Mouse (Mus musculus) midbrain, embryonic 11.5 days (tissue): Measurements from ENCODE around the gene Reep3. TPM values are rescaled to one million over a fixed set of nuclear protein-coding genes. Genes with fewer than 3 reads are reported as not detected.

Experiments
- ATAC-seq: fragments of 200-750 bp; cut with Nextera tagmentation; 2 replicates; pipeline ENCODE4 v1.8.0; 2017; ENCODE audit warnings: moderate TSS enrichment, moderate library complexity; ENCODE audit not compliant: low FRiP score
- DNase-seq: peaks from one replicate; pipeline ENCODE4 v3.0.0; 2015; ENCODE audit warnings: low spot score; ENCODE audit errors: missing footprints
- H3K27ac ChIP-seq: fragments of 300-500 bp; sonication (generic); 2 replicates; pipeline ENCODE4 v1.5.1; 2014; ENCODE audit warnings: low read depth, low read length
- H3K27me3 ChIP-seq: fragments of 300-500 bp; sonication (generic); 2 replicates; pipeline ENCODE4 v1.6.1; 2014; ENCODE audit warnings: mild to moderate bottlenecking, low read length, moderate library complexity, mixed read lengths; ENCODE audit not compliant: control insufficient read depth, insufficient read depth
- H3K36me3 ChIP-seq: fragments of 300-500 bp; sonication (generic); 2 replicates; pipeline ENCODE4 v1.6.1; 2014; ENCODE audit warnings: mild to moderate bottlenecking, low read length, moderate library complexity, mixed read lengths; ENCODE audit not compliant: control insufficient read depth, insufficient read depth
- H3K4me1 ChIP-seq: fragments of 300-500 bp; sonication (generic); 2 replicates; pipeline ENCODE4 v1.6.1; 2014; ENCODE audit warnings: low read length; ENCODE audit not compliant: control insufficient read depth, insufficient read depth
- H3K4me2 ChIP-seq: fragments of 300-500 bp; sonication (generic); 2 replicates; pipeline ENCODE4 v1.6.1; 2014; ENCODE audit warnings: mild to moderate bottlenecking, moderate library complexity
- H3K4me3 ChIP-seq: fragments of 300-500 bp; sonication (generic); 2 replicates; pipeline ENCODE4 v1.5.1; 2014; ENCODE audit warnings: low read depth, low read length
- H3K9ac ChIP-seq: fragments of 300-500 bp; sonication (generic); 2 replicates; pipeline ENCODE4 v1.6.1; 2014; ENCODE audit warnings: low read length
- H3K9me3 ChIP-seq: fragments of 300-500 bp; sonication (generic); 2 replicates; pipeline ENCODE4 v1.6.1; 2016; ENCODE audit warnings: low read length; ENCODE audit not compliant: control insufficient read depth
- WGBS: fragments of 180-500 bp; shearing (Covaris S2); extraction: QIAGEN DNeasy Blood & Tissue Kit; methylation state at CpG from one replicate; pipeline ENCODE4 v1.1.7; 2014; 5-methylcytosine and 5-hydroxymethylcytosine counted together
- polyA plus RNA-seq: library from polyadenylated mRNA; unstranded; fragments of >200 nt; fragmentation: Nextera tagmentation; extraction: Ambion mirVana; gene quantifications from 2 replicates; pipeline ENCODE4 v1.2.1, GENCODE M21; 2014

Gene Reep3
- polyA plus RNA-seq, 1 experiment from 2014 or later, result 37.5 TPM

- H3K9me3 ChIP-seq, result no peaks in the 10 kb centered on the region
- no peaks in the 10 kb centered on the region for H3K27me3 ChIP-seq
- 0 out of 2 replicates have a peak, but pooled peaks cover 3% of the 10 kb centered on the region for H3K4me1 ChIP-seq
- DNase-seq (no peak), ATAC-seq (no peak)
- H3K27ac ChIP-seq, result no peak overlapping the region
- H3K36me3 ChIP-seq, result no peaks in the 10 kb centered on the region
- H3K4me2 ChIP-seq, result no peak overlapping the region
- no peak overlapping the region for H3K9ac ChIP-seq
- H3K4me3 ChIP-seq, result no peak overlapping the region
- WGBS, result 90% methylated on average over 18 of the region's 18 CpGs
Observed at GRCm38 (mm10) chr10:67081206-67082007, 15.3 kb downstream of the Reep3 start.

- no peak for ATAC-seq
- Histone ChIP-seq H3K27ac (no peak overlapping the region), H3K4me1 (0 out of 2 replicates have a peak, but pooled peaks cover 3% of the 10 kb centered on the region), H3K4me2 (no peak overlapping the region), H3K9ac (no peak overlapping the region), H3K9me3 (no peaks in the 10 kb centered on the region), H3K27me3 (no peaks in the 10 kb centered on the region), H3K36me3 (no peaks in the 10 kb centered on the region), H3K4me3 (no peak overlapping the region)
- no peak for DNase-seq
- WGBS, result 61% methylated on average over 4 of the region's 4 CpGs
Observed at GRCm38 (mm10) chr10:67079030-67079429, 17.7 kb downstream of the Reep3 start.

- DNase-seq (no peak), ATAC-seq (no peak)
- H3K4me1 ChIP-seq, result 0 out of 2 replicates have a peak, but pooled peaks cover 3% of the 10 kb centered on the region
- no peaks in the 10 kb centered on the region for H3K27me3 ChIP-seq
- 80% methylated on average over 21 of the region's 21 CpGs for WGBS
- no peaks in the 10 kb centered on the region for H3K9me3 ChIP-seq
- H3K9ac ChIP-seq, result no peak overlapping the region
- H3K4me3 ChIP-seq, result no peak overlapping the region
- no peaks in the 10 kb centered on the region for H3K36me3 ChIP-seq
- H3K4me2 ChIP-seq, result no peak overlapping the region
- no peak overlapping the region for H3K27ac ChIP-seq
Observed at GRCm38 (mm10) chr10:67075931-67076878, 20.5 kb downstream of the Reep3 start.

GRCm38 (mm10) chr10:67073577-67073976 is 23.2 kb downstream of the Reep3 start:
- Histone ChIP-seq H3K9me3 (no peaks in the 10 kb centered on the region), H3K27me3 (no peaks in the 10 kb centered on the region), H3K9ac (no peak overlapping the region), H3K4me1 (0 out of 2 replicates have a peak, but pooled peaks cover 3% of the 10 kb centered on the region), H3K27ac (no peak overlapping the region), H3K36me3 (no peaks in the 10 kb centered on the region), H3K4me2 (no peak overlapping the region), H3K4me3 (no peak overlapping the region)
- ATAC-seq (no peak), DNase-seq (no peak)
- WGBS, result 93% methylated on average over 8 of the region's 8 CpGs

GRCm38 (mm10) chr10:67072600-67072999 is 24.1 kb downstream of the Reep3 start:
- Histone ChIP-seq H3K36me3 (no peaks in the 10 kb centered on the region), H3K27ac (no peak overlapping the region), H3K4me1 (0 out of 2 replicates have a peak, but pooled peaks cover 3% of the 10 kb centered on the region), H3K9me3 (no peaks in the 10 kb centered on the region), H3K27me3 (no peaks in the 10 kb centered on the region), H3K4me3 (no peak overlapping the region), H3K9ac (no peak overlapping the region), H3K4me2 (no peak overlapping the region)
- DNase-seq (no peak), ATAC-seq (no peak)
- WGBS, result 96% methylated on average over 4 of the region's 4 CpGs

GRCm38 (mm10) chr10:67071884-67072283 is 24.9 kb downstream of the Reep3 start:
- no peak overlapping the region for H3K4me3 ChIP-seq
- ATAC-seq, result no peak
- H3K27ac ChIP-seq, result no peak overlapping the region
- 0 out of 2 replicates have a peak, but pooled peaks cover 3% of the 10 kb centered on the region for H3K4me1 ChIP-seq
- no peaks in the 10 kb centered on the region for H3K9me3 ChIP-seq
- no peaks in the 10 kb centered on the region for H3K36me3 ChIP-seq
- H3K9ac ChIP-seq, result no peak overlapping the region
- DNase-seq, result no peak
- 87% methylated on average over 5 of the region's 5 CpGs for WGBS
- no peaks in the 10 kb centered on the region for H3K27me3 ChIP-seq
- H3K4me2 ChIP-seq, result no peak overlapping the region

GRCm38 (mm10) chr10:67071389-67071788 is 25.4 kb downstream of the Reep3 start:
- no peak for DNase-seq

GRCm38 (mm10) chr10:67069013-67069412 is 27.7 kb downstream of the Reep3 start:
- no peak overlapping the region for H3K9ac ChIP-seq
- no peaks in the 10 kb centered on the region for H3K9me3 ChIP-seq
- H3K4me1 ChIP-seq, result peaks cover 8% of the 10 kb centered on the region; the same call in 1 of the 2 replicates
- DNase-seq (no peak), ATAC-seq (no peak)
- H3K27ac ChIP-seq, result no peak overlapping the region
- H3K36me3 ChIP-seq, result no peaks in the 10 kb centered on the region
- 88% methylated on average over 10 of the region's 10 CpGs for WGBS
- no peaks in the 10 kb centered on the region for H3K27me3 ChIP-seq
- H3K4me2 ChIP-seq, result no peak overlapping the region
- no peak overlapping the region for H3K4me3 ChIP-seq

More at GRCm38 (mm10) chr10:67071389-67071788, 25.4 kb downstream of the Reep3 start:
- ATAC-seq, result no peak
- no peaks in the 10 kb centered on the region for H3K9me3 ChIP-seq
- H3K27me3 ChIP-seq, result no peaks in the 10 kb centered on the region
- H3K4me1 ChIP-seq, result 0 out of 2 replicates have a peak, but pooled peaks cover 3% of the 10 kb centered on the region
- no peaks in the 10 kb centered on the region for H3K36me3 ChIP-seq
- no peak overlapping the region for H3K4me3 ChIP-seq
- no peak overlapping the region for H3K27ac ChIP-seq
- 90% methylated on average over 4 of the region's 4 CpGs for WGBS
- no peak overlapping the region for H3K9ac ChIP-seq
- H3K4me2 ChIP-seq, result no peak overlapping the region
